Mouse (Mus musculus): ENCODE results near the gene Nek10. TPM values are rescaled to one million over a fixed set of nuclear protein-coding genes. Genes with fewer than 3 reads are reported as not detected.

Gene Nek10
- total and polyA plus RNA-seq, 2 experiments from 2014 or later = 0.01 TPM; not detected in 1

GRCm38 (mm10) chr14:14949023-14949422 is 145.8 kb downstream of the Nek10 start:
- H3K27me3 ChIP-seq (ENCODE audit: control insufficient read depth, insufficient read depth, low read length) = no peaks in the 10 kb centered on the region
- DNase-seq (ENCODE audit: low spot score) (no peak), ATAC-seq (ENCODE audit: insufficient read depth, low read depth) (no peak)
- no peaks in the 10 kb centered on the region for H3K36me3 ChIP-seq (replicated peaks; ENCODE audit: control insufficient read depth, insufficient read depth, low read length)
- H3K9ac ChIP-seq (replicated peaks; ENCODE audit: low read depth, low read length) = no peak overlapping the region
- no peak overlapping the region for H3K27ac ChIP-seq (ENCODE audit: low read depth)
- H3K4me3 ChIP-seq (ENCODE audit: low read depth, low read length) = no peak overlapping the region
- no peaks in the 10 kb centered on the region for H3K4me1 ChIP-seq (ENCODE audit: control insufficient read depth, insufficient read depth)
- no peak for TF ChIP-seq EP300 (IDR thresholded peaks at IDR 0.05; ENCODE audit: low read depth)
- no peak for TF ChIP-seq CTCF (IDR thresholded peaks at IDR 0.05; ENCODE audit: low read depth)
- H3K4me2 ChIP-seq (ENCODE audit: low read depth, low read length) = no peak overlapping the region
- 80% methylated on average over 2 of the region's 2 CpGs for WGBS
- H3K9me3 ChIP-seq (replicated peaks; ENCODE audit: control insufficient read depth, low read length) = no peaks in the 10 kb centered on the region

DNA sequence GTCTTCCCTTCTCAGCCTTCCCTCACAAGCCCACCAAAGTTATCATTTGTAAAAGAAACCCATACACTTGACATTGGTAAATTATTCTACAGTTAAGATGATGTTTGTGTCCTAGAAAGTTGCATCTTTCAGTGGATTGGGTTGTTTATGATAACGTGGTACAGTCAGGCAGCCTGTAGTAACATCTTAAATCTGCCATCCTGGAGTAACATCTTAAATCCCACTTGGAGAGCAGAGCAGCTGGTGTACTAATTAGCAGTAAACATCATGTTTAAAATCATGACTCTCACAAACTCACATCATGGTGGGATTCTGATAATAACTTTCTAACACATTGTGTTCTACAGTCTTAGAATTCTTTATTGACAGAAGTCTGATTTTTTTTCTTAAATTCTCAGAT is 148.6 kb downstream of the Nek10 start:
- no peak overlapping the region for H3K27ac ChIP-seq (ENCODE audit: low read depth)
- no peaks in the 10 kb centered on the region for H3K36me3 ChIP-seq (replicated peaks; ENCODE audit: control insufficient read depth, insufficient read depth, low read length)
- H3K27me3 ChIP-seq (ENCODE audit: control insufficient read depth, insufficient read depth, low read length) = no peaks in the 10 kb centered on the region
- DNase-seq (ENCODE audit: low spot score) (no peak), ATAC-seq (ENCODE audit: insufficient read depth, low read depth) (no peak)
- 70% methylated on average over 1 of the region's 1 CpGs for WGBS
- H3K4me1 ChIP-seq (ENCODE audit: control insufficient read depth, insufficient read depth) = no peaks in the 10 kb centered on the region
- TF ChIP-seq EP300 (IDR thresholded peaks at IDR 0.05; ENCODE audit: low read depth) (no peak), CTCF (IDR thresholded peaks at IDR 0.05; ENCODE audit: low read depth) (no peak)
- no peaks in the 10 kb centered on the region for H3K9me3 ChIP-seq (replicated peaks; ENCODE audit: control insufficient read depth, low read length)
- no peak overlapping the region for H3K4me2 ChIP-seq (ENCODE audit: low read depth, low read length)
- H3K4me3 ChIP-seq (ENCODE audit: low read depth, low read length) = no peak overlapping the region
- no peak overlapping the region for H3K9ac ChIP-seq (replicated peaks; ENCODE audit: low read depth, low read length)

DNA sequence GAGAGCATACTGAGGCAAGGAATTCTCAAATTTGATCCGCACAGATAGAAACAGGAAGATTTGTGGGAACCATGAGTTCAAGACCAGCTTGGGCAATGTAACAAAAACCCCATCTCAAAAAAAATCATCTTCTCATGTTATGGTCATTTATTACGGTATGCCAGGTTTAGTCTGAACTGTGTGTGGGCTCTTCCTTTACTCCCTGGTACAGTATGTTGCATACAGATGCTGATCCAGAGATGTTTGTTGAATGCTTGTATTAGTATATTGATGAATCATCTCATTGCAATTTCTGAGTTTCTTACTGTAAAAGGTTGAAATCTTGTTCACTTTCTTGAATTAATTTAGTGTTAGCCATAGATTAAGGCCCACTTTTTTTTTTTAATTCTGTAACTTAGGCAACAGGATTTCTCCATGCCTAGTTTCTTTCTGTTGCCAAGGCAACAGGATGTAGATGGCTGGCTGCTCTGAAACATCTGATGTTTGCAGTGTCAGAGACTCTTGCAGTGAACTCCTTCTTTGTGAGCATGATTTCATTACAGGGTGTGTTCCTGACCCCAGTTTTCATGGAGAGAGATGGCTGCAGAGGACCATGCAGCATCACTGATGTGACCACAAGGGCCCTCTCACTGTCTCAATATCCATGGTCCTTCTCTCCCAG is 156.7 kb downstream of the Nek10 start:
- DNase-seq (ENCODE audit: low spot score) (no peak), ATAC-seq (ENCODE audit: insufficient read depth, low read depth) (no peak)
- H3K9ac ChIP-seq (replicated peaks; ENCODE audit: low read depth, low read length) = no peak overlapping the region
- H3K4me3 ChIP-seq (ENCODE audit: low read depth, low read length) = no peak overlapping the region
- no peak overlapping the region for H3K27ac ChIP-seq (ENCODE audit: low read depth)
- H3K4me2 ChIP-seq (ENCODE audit: low read depth, low read length) = no peak overlapping the region
- TF ChIP-seq EP300 (IDR thresholded peaks at IDR 0.05; ENCODE audit: low read depth) (no peak), CTCF (IDR thresholded peaks at IDR 0.05; ENCODE audit: low read depth) (no peak)
- no peaks in the 10 kb centered on the region for H3K27me3 ChIP-seq (ENCODE audit: control insufficient read depth, insufficient read depth, low read length)
- H3K4me1 ChIP-seq (ENCODE audit: control insufficient read depth, insufficient read depth) = no peaks in the 10 kb centered on the region
- no peaks in the 10 kb centered on the region for H3K9me3 ChIP-seq (replicated peaks; ENCODE audit: control insufficient read depth, low read length)
- WGBS = 79% methylated on average over 2 of the region's 2 CpGs
- H3K36me3 ChIP-seq (replicated peaks; ENCODE audit: control insufficient read depth, insufficient read depth, low read length) = no peaks in the 10 kb centered on the region

DNA sequence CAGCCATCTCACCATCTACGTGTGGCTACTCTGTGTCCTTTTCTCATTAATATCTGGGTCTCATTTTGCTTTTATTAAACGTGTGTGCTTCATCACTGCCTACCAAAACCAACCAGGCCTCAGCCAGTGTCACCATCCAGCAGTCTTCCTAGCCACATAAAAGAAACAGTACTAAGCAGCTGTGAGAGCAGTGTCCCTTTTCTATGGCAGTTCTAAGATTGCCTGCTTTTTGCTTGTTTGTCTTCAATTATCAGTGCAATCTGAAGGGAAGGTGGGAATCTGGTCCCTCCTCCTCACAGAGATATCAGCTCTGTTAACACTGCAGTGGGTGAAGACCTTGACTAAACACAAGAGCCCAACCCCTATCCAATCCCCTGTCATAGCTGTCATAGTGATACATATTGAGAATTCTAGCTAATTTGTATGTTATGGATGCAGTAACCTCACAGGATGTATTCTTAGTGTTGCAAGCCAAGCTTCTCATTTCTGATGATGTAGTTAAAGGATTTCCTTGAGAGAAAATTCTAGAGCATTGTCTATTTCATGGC is 157.3 kb downstream of the Nek10 start:
- Histone ChIP-seq H3K4me1 (ENCODE audit: control insufficient read depth, insufficient read depth) (no peaks in the 10 kb centered on the region), H3K9me3 (replicated peaks; ENCODE audit: control insufficient read depth, low read length) (no peaks in the 10 kb centered on the region), H3K36me3 (replicated peaks; ENCODE audit: control insufficient read depth, insufficient read depth, low read length) (no peaks in the 10 kb centered on the region), H3K4me3 (ENCODE audit: low read depth, low read length) (no peak overlapping the region), H3K27me3 (ENCODE audit: control insufficient read depth, insufficient read depth, low read length) (no peaks in the 10 kb centered on the region), H3K9ac (replicated peaks; ENCODE audit: low read depth, low read length) (no peak overlapping the region), H3K27ac (ENCODE audit: low read depth) (no peak overlapping the region), H3K4me2 (ENCODE audit: low read depth, low read length) (no peak overlapping the region)
- DNase-seq (ENCODE audit: low spot score) (no peak), ATAC-seq (ENCODE audit: insufficient read depth, low read depth) (no peak)
- no peak for TF ChIP-seq CTCF (IDR thresholded peaks at IDR 0.05; ENCODE audit: low read depth)
- no peak for TF ChIP-seq EP300 (IDR thresholded peaks at IDR 0.05; ENCODE audit: low read depth)
- 62% methylated on average over 2 of the region's 2 CpGs for WGBS

DNA sequence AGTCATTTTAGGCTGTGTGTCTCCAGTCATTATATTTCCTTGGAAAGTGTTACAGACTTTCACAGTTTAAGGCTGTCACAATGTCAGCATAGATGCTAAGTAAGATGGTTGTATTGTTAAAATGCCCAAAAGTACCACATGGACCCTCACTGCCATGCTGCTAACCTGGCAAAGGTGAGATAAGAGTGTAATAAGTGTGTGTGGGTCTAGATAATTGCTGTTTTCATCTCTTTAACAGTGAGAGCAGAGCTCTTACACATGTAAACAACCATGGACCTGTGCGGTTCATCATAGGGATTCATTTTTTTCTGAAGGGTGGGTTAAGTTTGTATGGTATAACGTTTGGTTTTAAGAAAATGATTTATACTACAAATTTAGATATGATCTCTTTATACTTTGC is 167.4 kb downstream of the Nek10 start:
- TF ChIP-seq CTCF (IDR thresholded peaks at IDR 0.05; ENCODE audit: low read depth) = no peak
- TF ChIP-seq EP300 (IDR thresholded peaks at IDR 0.05; ENCODE audit: low read depth) = no peak
- Histone ChIP-seq H3K27me3 (ENCODE audit: control insufficient read depth, insufficient read depth, low read length) (no peaks in the 10 kb centered on the region), H3K9me3 (replicated peaks; ENCODE audit: control insufficient read depth, low read length) (no peaks in the 10 kb centered on the region), H3K27ac (ENCODE audit: low read depth) (no peak overlapping the region), H3K36me3 (replicated peaks; ENCODE audit: control insufficient read depth, insufficient read depth, low read length) (no peaks in the 10 kb centered on the region), H3K4me1 (ENCODE audit: control insufficient read depth, insufficient read depth) (no peaks in the 10 kb centered on the region), H3K4me2 (ENCODE audit: low read depth, low read length) (no peak overlapping the region), H3K4me3 (ENCODE audit: low read depth, low read length) (no peak overlapping the region), H3K9ac (replicated peaks; ENCODE audit: low read depth, low read length) (no peak overlapping the region)
- DNase-seq (ENCODE audit: low spot score) (no peak), ATAC-seq (ENCODE audit: insufficient read depth, low read depth) (no peak)
- WGBS = 61% methylated on average over 2 of the region's 2 CpGs

- H3K4me3 ChIP-seq (ENCODE audit: low read depth, low read length) = no peak overlapping the region
- ATAC-seq (ENCODE audit: insufficient read depth, low read depth) = no peak
- DNase-seq (ENCODE audit: low spot score) = peak; percentile 12
- WGBS = 22% methylated on average over 4 of the region's 4 CpGs
- H3K27ac ChIP-seq (ENCODE audit: low read depth) = no peak overlapping the region
- H3K27me3 ChIP-seq (ENCODE audit: control insufficient read depth, insufficient read depth, low read length) = no peaks in the 10 kb centered on the region
- TF ChIP-seq CTCF (IDR thresholded peaks at IDR 0.05; ENCODE audit: low read depth) (no peak), EP300 (IDR thresholded peaks at IDR 0.05; ENCODE audit: low read depth) (no peak)
- H3K9ac ChIP-seq (replicated peaks; ENCODE audit: low read depth, low read length) = no peak overlapping the region
- H3K9me3 ChIP-seq (replicated peaks; ENCODE audit: control insufficient read depth, low read length) = no peaks in the 10 kb centered on the region
- no peaks in the 10 kb centered on the region for H3K36me3 ChIP-seq (replicated peaks; ENCODE audit: control insufficient read depth, insufficient read depth, low read length)
- H3K4me1 ChIP-seq (ENCODE audit: control insufficient read depth, insufficient read depth) = no peaks in the 10 kb centered on the region
- H3K4me2 ChIP-seq (ENCODE audit: low read depth, low read length) = no peak overlapping the region
Measured at GRCm38 (mm10) chr14:14971056-14971455, 167.8 kb downstream of the Nek10 start.
